Mouse (Mus musculus) frontal cortex, adult (tissue): ENCODE data around the gene Ifngr2.
"Not testable (repeated sequence)": the region's sequence is repeated elsewhere in the genome, so short reads cannot be mapped to it uniquely, and the experiment has no call there.

Experiments
- ATAC-seq: cut with Nextera tagmentation; 2 replicates; pipeline ENCODE4 v1.9.2; 2017; ENCODE audit warnings: mild to moderate bottlenecking, moderate library complexity, mixed read lengths; ENCODE audit not compliant: low TSS enrichment

The Ifngr2 gene

GRCm38 (mm10) chr16:91546836-91547741 is at the start of gene Ifngr2:
Gene Ifngr2, plus strand, starts transcription at chr16:91547072.
- ATAC-seq = peak; percentile 57

GRCm38 (mm10) chr16:91498041-91498440 is 48.8 kb upstream of the Ifngr2 start:
- no peak for ATAC-seq

DNA sequence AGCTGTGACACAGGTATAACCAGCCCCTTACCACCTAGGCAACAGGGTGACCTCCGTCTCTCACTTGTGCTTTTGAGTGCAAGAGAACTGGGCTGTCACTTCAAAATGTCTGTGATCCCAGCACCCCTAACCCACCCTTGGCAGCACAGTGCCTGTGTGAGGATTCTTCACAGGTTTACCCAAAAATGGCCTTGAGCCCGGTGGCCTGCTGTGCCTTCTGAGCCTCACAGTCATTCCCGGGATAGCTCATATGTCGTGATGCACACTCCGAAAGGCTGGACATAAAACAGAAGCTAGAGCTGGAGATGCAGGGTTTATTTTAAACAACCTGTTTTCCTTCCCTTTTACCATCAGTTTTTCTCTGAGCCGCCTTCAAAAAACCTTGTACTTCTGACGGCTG is 42.2 kb upstream of the Ifngr2 start:
- peak; percentile 65; the same call in 1 of the 2 replicates for ATAC-seq

GRCm38 (mm10) chr16:91505116-91505601 is 41.7 kb upstream of the Ifngr2 start:
- peak; percentile 70 for ATAC-seq

DNA sequence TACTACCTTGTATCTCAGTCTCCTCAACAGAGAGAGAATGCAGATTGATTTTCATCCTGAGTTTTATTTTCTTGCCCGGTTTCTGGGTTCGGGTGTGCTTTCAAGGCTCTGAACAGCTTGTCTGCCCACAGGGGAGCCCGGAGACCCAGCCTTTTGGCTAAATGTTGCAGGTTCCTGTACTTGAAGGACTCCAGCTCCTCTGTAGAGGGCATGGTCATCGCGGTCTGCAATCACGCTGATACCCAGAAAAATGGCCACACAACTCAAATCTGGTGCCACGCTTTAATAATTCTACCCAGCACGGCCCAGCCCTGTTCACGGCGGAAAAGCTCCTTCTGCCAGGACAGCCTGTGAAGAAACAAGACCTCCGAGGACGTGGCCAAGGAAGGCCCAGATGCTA is 40.5 kb upstream of the Ifngr2 start:
- no peak for ATAC-seq

DNA sequence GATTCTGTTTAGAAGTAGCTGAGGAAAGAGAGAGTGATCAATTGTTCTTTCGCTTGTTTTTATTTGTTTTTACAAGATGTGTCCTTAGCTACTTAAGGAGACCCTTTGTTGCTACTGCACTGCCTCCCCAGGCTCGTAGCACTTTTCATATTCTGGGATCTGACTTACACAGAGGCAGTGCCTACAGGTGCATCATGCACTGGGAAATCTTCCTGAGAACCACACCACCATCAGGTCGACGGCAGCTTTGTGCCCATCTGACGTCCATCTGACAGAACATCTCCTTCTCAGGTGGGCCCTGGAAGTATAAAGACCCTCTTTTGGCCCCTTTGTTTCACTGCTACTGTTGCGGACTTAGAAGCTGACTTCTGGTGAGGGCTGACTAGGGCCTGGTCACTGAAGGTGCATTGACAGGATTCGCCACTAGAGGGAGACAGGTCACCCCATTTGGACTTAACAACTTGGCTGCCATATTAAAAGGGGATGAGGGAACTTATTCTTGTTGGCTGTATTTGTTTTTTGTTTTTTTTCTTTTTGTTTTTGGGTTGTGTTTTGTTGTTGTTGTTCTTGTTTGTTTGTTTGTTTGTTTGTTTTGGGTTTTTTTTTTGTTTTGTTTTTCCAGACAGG is 34.6 kb upstream of the Ifngr2 start:
- ATAC-seq = peak; percentile 83

GRCm38 (mm10) chr16:91513099-91513498 is 33.8 kb upstream of the Ifngr2 start:
- ATAC-seq = no peak

DNA sequence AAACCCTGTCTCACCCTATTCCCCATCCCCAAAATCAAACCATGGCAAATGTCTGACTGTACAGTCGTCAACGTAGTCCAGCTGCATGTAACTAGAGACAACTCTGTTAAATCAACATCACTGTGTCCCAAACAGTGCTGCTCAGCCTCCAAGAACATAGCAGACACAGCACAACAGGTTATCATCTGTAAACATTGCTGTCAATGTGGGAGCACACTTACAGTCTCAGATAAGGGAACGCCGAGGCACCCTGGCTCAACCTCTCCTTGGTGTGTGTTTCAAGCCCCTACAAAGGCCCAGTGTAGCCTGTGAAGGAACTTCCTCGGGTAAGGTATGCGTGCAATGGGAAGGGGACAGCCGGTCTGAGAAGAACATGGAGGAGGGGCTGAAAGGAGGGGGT is 29.9 kb upstream of the Ifngr2 start:
- no peak for ATAC-seq

GRCm38 (mm10) chr16:91522040-91522439 is 24.8 kb upstream of the Ifngr2 start:
- ATAC-seq = no peak

GRCm38 (mm10) chr16:91522479-91523309 is 24.2 kb upstream of the Ifngr2 start:
- ATAC-seq = no peak

GRCm38 (mm10) chr16:91524206-91524605 is 22.7 kb upstream of the Ifngr2 start:
- no peak for ATAC-seq

- ATAC-seq = no peak
Observed at GRCm38 (mm10) chr16:91526274-91526673, 20.6 kb upstream of the Ifngr2 start.

DNA sequence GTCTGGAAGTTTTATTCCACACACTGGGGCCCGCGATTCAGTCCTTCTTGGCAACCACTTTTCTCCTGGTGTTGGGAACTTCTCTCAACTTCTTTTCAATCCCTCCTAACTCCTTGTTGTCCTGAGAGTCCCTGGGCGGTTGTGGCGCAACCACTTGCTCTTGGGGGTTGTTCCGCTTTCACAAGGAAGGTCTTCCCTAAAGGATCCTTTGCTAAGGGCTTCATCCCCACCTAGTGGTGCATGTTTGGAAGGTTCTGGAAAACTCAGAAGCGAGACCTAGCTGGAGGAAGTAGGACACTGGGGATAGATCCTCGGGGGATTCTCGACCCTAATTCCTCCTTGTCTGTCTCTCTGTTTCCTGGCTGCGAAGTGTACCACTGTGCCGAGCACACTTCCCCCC is 19.8 kb upstream of the Ifngr2 start:
- ATAC-seq = no peak

- ATAC-seq = no peak
Observed at GRCm38 (mm10) chr16:91527500-91527899, 19.4 kb upstream of the Ifngr2 start.

DNA sequence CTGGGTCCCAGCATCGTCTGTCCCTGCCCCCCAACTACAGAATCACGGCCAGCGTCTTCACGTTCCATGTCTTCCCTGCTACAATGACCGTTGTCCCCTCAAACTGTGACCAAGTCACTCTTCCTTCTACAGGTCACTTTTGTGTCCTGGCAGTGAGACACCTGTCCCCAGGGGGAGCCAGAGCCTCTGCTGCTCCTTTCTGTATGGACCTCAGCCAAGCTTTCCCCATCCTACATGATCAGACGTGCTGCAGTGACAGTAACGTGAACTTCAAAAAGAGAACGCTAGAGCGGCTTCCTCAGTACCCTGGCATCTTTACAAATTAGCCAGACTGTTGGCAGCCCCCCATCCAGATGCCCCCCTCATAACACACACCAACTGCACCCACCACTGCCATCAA is 18.3 kb upstream of the Ifngr2 start:
- ATAC-seq = no peak

- not testable (repeated sequence) for ATAC-seq
Observed at GRCm38 (mm10) chr16:91530830-91531229, 16.0 kb upstream of the Ifngr2 start.

DNA sequence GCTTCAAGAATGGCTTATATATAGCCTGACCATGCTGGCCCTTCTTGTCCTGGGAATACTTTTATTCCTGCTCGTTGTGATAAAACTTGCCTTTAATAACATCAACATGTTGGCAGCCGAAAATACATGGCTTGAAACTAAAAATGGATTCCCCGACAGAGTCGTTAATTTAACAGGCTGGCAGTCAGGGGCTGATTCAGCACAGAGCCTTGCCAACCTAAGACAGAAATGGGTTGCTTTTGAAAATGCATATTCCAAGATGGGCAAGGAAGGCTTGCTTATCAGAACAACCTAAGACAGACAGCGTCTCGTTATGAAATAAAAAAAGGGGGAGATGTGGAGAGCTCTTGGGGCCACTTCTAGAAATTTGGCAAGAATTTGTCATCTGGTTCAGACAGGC is 15.0 kb upstream of the Ifngr2 start:
- ATAC-seq = no peak

DNA sequence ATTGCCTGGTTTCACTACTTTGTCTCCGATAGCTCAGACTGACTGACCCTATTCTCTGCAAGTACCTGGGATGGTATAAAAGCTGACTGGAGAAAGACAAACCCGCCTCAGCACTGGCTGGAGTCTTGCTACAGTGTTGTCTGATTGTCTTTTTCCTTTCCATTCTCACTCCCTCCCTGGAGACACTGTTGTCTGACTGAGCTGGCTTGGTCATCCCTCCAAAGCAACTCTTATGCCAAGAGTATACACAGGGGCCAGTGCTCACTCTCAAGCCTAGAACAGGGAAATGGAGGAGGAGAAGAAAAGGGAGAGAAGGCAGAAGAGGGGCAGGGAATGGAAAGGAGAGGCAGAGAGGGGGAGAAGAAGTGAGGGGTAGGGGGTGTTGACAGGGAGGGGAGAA is 14.4 kb upstream of the Ifngr2 start:
- no peak for ATAC-seq

GRCm38 (mm10) chr16:91533097-91534001 is 13.5 kb upstream of the Ifngr2 start:
- ATAC-seq = peak; percentile 44; the same call in 1 of the 2 replicates

DNA sequence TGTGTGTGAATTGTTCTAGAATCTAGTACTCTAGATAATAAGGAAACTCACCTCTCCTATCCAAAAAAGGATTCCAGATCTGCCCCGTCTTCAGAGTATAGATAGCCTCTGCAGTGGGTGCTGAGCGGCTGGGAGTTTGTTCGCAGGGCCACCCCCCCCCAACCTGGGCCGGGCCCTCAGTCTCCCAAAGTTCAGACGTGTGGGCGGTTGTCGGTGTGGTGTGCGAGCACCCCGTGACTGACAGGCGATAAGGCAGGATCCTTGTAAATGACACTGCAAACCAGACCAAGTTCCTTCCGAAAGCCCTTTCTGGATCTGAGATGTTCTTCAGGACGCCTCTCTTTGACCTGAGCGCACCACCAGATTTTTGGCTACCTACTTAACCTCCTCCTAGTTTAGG is 12.4 kb upstream of the Ifngr2 start:
- ATAC-seq = 0 out of 2 replicates have a peak, but pooled peaks have one; percentile 66

DNA sequence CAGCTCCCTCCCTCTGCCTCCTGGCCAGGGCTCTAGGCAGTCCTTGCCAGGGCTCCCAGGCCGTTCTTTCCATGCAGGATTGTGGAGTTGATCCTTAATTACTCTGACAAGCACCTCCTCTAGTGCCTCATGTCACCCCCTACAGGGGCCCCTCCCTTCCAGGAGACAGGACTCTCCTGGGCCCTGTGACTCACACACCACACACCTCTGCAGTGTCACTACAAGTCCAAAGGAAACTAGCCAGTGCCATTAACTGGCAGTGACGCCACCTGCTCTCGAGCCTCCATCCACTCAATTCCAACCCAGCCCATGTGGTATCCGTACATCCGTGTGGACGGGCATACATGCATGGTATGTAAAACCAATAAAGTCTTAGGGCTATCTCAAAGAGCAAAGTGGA is 12.0 kb upstream of the Ifngr2 start:
- ATAC-seq = no peak
